Mouse (Mus musculus) gastrocnemius, adult 2 months (tissue): ENCODE data around the gene Pafah1b3. TPM values are rescaled to one million over a fixed set of nuclear protein-coding genes. Genes with fewer than 3 reads are reported as not detected.

ENCODE experiments used
- DNase-seq: peaks from one replicate; pipeline ENCODE4 v3.0.0; 2022
- H3K27ac ChIP-seq: fragments of 200-600 bp; 2 replicates; pipeline ENCODE4 v1.8.1; 2022; ENCODE audit warnings: mild to moderate bottlenecking
- H3K4me3 ChIP-seq: fragments of 200-600 bp; 2 replicates; pipeline ENCODE4 v1.8.1; 2022; ENCODE audit warnings: mild to moderate bottlenecking, moderate library complexity
- CTCF ChIP-seq: fragments of 200-600 bp; IDR thresholded peaks from 2 replicates; pipeline ENCODE4 v1.8.1; 2022; ENCODE audit warnings: antibody characterized with exemption, mild to moderate bottlenecking, moderate library complexity
- intact Hi-C: fragments of 180-260 bp; cut with DNase I; formaldehyde crosslinking; loops from one replicate; pipeline ENCODE4 v1.15.1; 2025
- total RNA-seq, 2 experiments: library from RNA; stranded (reverse); gene quantifications; 2 replicates each; pipeline ENCODE4 v1.2.3; 2021

Pafah1b3 gene
- total RNA-seq, 2 experiments from 2014 or later, result 0.38 to 0.86 TPM

GRCm38 (mm10) chr7:25296945-25297453, 787 bp downstream of the Pafah1b3 start:
- TF ChIP-seq CTCF, result no peak
- Histone ChIP-seq H3K4me3 (peak overlapping the region; percentile 79), H3K27ac (peak overlapping the region; percentile 77; the same call in 1 of the 2 replicates)
- DNase-seq, result peak; percentile 39
- intact Hi-C loops, result no loop called here

GRCm38 (mm10) chr7:25294960-25295722, 2.6 kb downstream of the Pafah1b3 start:
- DNase-seq, result peak; percentile 6
- Histone ChIP-seq H3K4me3 (no peak overlapping the region), H3K27ac (no peak overlapping the region)
- intact Hi-C loops, result no loop called here
- no peak for TF ChIP-seq CTCF

- no peak for DNase-seq
- TF ChIP-seq CTCF, result no peak
- intact Hi-C loops, result no loop called here
- Histone ChIP-seq H3K27ac (no peak overlapping the region), H3K4me3 (no peak overlapping the region)
These were observed 3.3 kb downstream of the Pafah1b3 start for GRCm38 (mm10) chr7:25294495-25294894.

- DNase-seq, result peak; percentile 18
- Histone ChIP-seq H3K4me3 (no peak overlapping the region), H3K27ac (no peak overlapping the region)
- intact Hi-C loops, result no loop called here
- no peak for TF ChIP-seq CTCF
These were observed 4.5 kb downstream of the Pafah1b3 start for GRCm38 (mm10) chr7:25293191-25293739.

- Histone ChIP-seq H3K27ac (no peak overlapping the region), H3K4me3 (no peak overlapping the region)
- DNase-seq, result peak; percentile 12
- intact Hi-C loops, result no loop called here
- TF ChIP-seq CTCF, result no peak
These were observed 5.7 kb downstream of the Pafah1b3 start for GRCm38 (mm10) chr7:25292107-25292506.

- H3K27ac ChIP-seq, result no peak overlapping the region
- TF ChIP-seq CTCF, result no peak
- H3K4me3 ChIP-seq, result no peak overlapping the region
- DNase-seq, result peak; percentile 57
- intact Hi-C loops, result no loop called here
These were observed 6.9 kb downstream of the Pafah1b3 start for GRCm38 (mm10) chr7:25290911-25291310.

- intact Hi-C loops, result no loop called here
- H3K27ac ChIP-seq, result no peak overlapping the region
These were observed 7.3 kb downstream of the Pafah1b3 start for GRCm38 (mm10) chr7:25290463-25290862.

GRCm38 (mm10) chr7:25289925-25290324, 7.9 kb downstream of the Pafah1b3 start:
- Histone ChIP-seq H3K4me3 (no peak overlapping the region), H3K27ac (no peak overlapping the region)
- no peak for TF ChIP-seq CTCF
- peak; percentile 1 for DNase-seq
- intact Hi-C loops, result no loop called here

More at GRCm38 (mm10) chr7:25290463-25290862, 7.3 kb downstream of the Pafah1b3 start:
- no peak overlapping the region for H3K4me3 ChIP-seq
- TF ChIP-seq CTCF, result no peak
- DNase-seq, result peak; percentile 12

GRCm38 (mm10) chr7:25288721-25289120, 9.1 kb downstream of the Pafah1b3 start:
- no peak overlapping the region for H3K27ac ChIP-seq
- intact Hi-C loops, result no loop called here
- TF ChIP-seq CTCF, result no peak
- H3K4me3 ChIP-seq, result no peak overlapping the region
- no peak for DNase-seq

- H3K27ac ChIP-seq, result no peak overlapping the region
- TF ChIP-seq CTCF, result no peak
- peak; percentile 20 for DNase-seq
- H3K4me3 ChIP-seq, result no peak overlapping the region
- intact Hi-C loops, result no loop called here
These were observed 9.8 kb downstream of the Pafah1b3 start for GRCm38 (mm10) chr7:25288011-25288410.

- DNase-seq, result peak; percentile 18
- H3K4me3 ChIP-seq, result no peak overlapping the region
- intact Hi-C loops, result no loop called here
- TF ChIP-seq CTCF, result peak; percentile 11; the same call in 1 of the 2 replicates
- no peak overlapping the region for H3K27ac ChIP-seq
These were observed 10.8 kb downstream of the Pafah1b3 start for GRCm38 (mm10) chr7:25286989-25287388.

GRCm38 (mm10) chr7:25285511-25286238, 12.1 kb downstream of the Pafah1b3 start:
- intact Hi-C loops, result loop anchor here (2.0 kb wide), 1 partner anchor 27 kb away; no protein-coding TSS in a partner anchor
- no peak for TF ChIP-seq CTCF
- peak; percentile 18 for DNase-seq
- Histone ChIP-seq H3K27ac (no peak overlapping the region), H3K4me3 (no peak overlapping the region)

GRCm38 (mm10) chr7:25284766-25285165, 13.0 kb downstream of the Pafah1b3 start:
- intact Hi-C loops, result loop anchor here (2.0 to 5.0 kb wide), 3 partner anchors 28 to 103 kb away; no protein-coding TSS in a partner anchor
- Histone ChIP-seq H3K4me3 (no peak overlapping the region), H3K27ac (peak overlapping the region; percentile 97)
- peak; percentile 26 for DNase-seq
- no peak for TF ChIP-seq CTCF
